Mouse (Mus musculus) heart, embryonic 11.5 days (tissue): ENCODE results near the gene Zic1. TPM values are rescaled to one million over a fixed set of nuclear protein-coding genes. Genes with fewer than 3 reads are reported as not detected.

Experiments used
- ATAC-seq: fragments of 200-750 bp; cut with Nextera tagmentation; replicated peaks from 2 replicates; pipeline ENCODE4 v1.8.0; 2017; ENCODE audit warnings: moderate library complexity; ENCODE audit not compliant: insufficient number of reproducible peaks, low FRiP score, low TSS enrichment
- H3K27ac ChIP-seq: fragments of 300-500 bp; sonication (generic); 2 replicates; pipeline ENCODE4 v1.5.1; 2014; ENCODE audit warnings: mild to moderate bottlenecking, low read depth, low read length
- H3K27me3 ChIP-seq: fragments of 300-500 bp; sonication (generic); 2 replicates; pipeline ENCODE4 v1.6.1; 2014; ENCODE audit warnings: mild to moderate bottlenecking, low read length, mixed read lengths; ENCODE audit not compliant: control insufficient read depth, insufficient read depth
- H3K36me3 ChIP-seq: fragments of 300-500 bp; sonication (generic); 2 replicates; pipeline ENCODE4 v1.6.1; 2014; ENCODE audit warnings: mild to moderate bottlenecking, low read length, moderate library complexity, mixed read lengths; ENCODE audit not compliant: control insufficient read depth, insufficient read depth
- H3K4me1 ChIP-seq: fragments of 300-500 bp; sonication (generic); 2 replicates; pipeline ENCODE4 v1.6.1; 2014; ENCODE audit warnings: low read length; ENCODE audit not compliant: control insufficient read depth, insufficient read depth
- H3K4me2 ChIP-seq: fragments of 300-500 bp; sonication (generic); 2 replicates; pipeline ENCODE4 v1.6.1; 2014; ENCODE audit warnings: mild to moderate bottlenecking, moderate library complexity
- H3K4me3 ChIP-seq: fragments of 300-500 bp; sonication (generic); 2 replicates; pipeline ENCODE4 v1.5.1; 2014; ENCODE audit warnings: low read depth, low read length
- H3K9ac ChIP-seq: fragments of 300-500 bp; sonication (generic); 2 replicates; pipeline ENCODE4 v1.6.1; 2014; ENCODE audit warnings: mild to moderate bottlenecking, low read depth, low read length, moderate library complexity
- H3K9me3 ChIP-seq: fragments of 300-500 bp; sonication (generic); replicated peaks from 2 replicates; pipeline ENCODE4 v1.6.1; 2016; ENCODE audit warnings: low read length; ENCODE audit not compliant: control insufficient read depth
- WGBS: fragments of 180-500 bp; shearing (Covaris S2); extraction: QIAGEN DNeasy Blood & Tissue Kit; methylation state at CpG from one replicate; pipeline ENCODE4 v1.1.7; 2014; ENCODE audit not compliant: insufficient replicate concordance; 5-methylcytosine and 5-hydroxymethylcytosine counted together
- polyA plus RNA-seq: library from polyadenylated mRNA; unstranded; fragments of >200 nt; fragmentation: Nextera tagmentation; extraction: Ambion mirVana; gene quantifications from 2 replicates; pipeline ENCODE4 v1.2.1, GENCODE M21; 2014

The Zic1 gene
- polyA plus RNA-seq, 1 experiment from 2014 or later = 0.07 TPM

- Histone ChIP-seq H3K9ac (no peak overlapping the region), H3K36me3 (no peaks in the 10 kb centered on the region), H3K4me1 (no peaks in the 10 kb centered on the region), H3K4me3 (no peak overlapping the region), H3K9me3 (no peaks in the 10 kb centered on the region), H3K27me3 (peaks cover 30% of the 10 kb centered on the region), H3K4me2 (no peak overlapping the region), H3K27ac (no peak overlapping the region)
- WGBS = 64% methylated on average over 2 of the region's 2 CpGs
- no peak for ATAC-seq
Measured at GRCm38 (mm10) chr9:91347591-91347990, 18.0 kb downstream of the Zic1 start.

Other genes with a start within 250 kb of the Zic1 start
- gene Zic4, start 3.4 kb downstream of the Zic1 start, polyA plus RNA-seq = 0.23 TPM in 1 of 2 replicates, not detected in the other